9 mouse cellular contexts compared by ENCODE assay signal in genomic region chr7:30600651-30601050, GRCm38 (mm10). TPM values are rescaled to one million over a fixed set of nuclear protein-coding genes. Genes with fewer than 3 reads are reported as not detected.
DNase-seq lines count a peak whose midpoint lies in the region; ATAC-seq lines count a peak whose summit lies in the region.
"Had no signal": no experiment of that assay in that cellular context is flagged by ENCODE, and none has a peak within 500 bp of the region (broad histone marks: within the 10 kb centered on the region; RNA-seq: fewer than 3 reads in every experiment).

No protein-coding gene starts in this region.

- WGBS in heart, embryonic 16.5 days: 59% methylated on average over 7 of the region's 7 CpGs
- 65% methylated on average over 7 of the region's 7 CpGs for WGBS in embryonic facial prominence, embryonic 13.5 days

- H3K27ac ChIP-seq in heart, embryonic 16.5 days (ENCODE audit: low read length): peak overlapping the region; percentile 51; the same call in 1 of the 2 replicates
- H3K27ac ChIP-seq in embryonic facial prominence, embryonic 13.5 days: 0 out of 2 replicates have a peak overlapping the region, but pooled peaks have one; percentile 48

- H3K36me3 ChIP-seq in heart, embryonic 16.5 days (ENCODE audit: control insufficient read depth, insufficient read depth): no peaks in the 10 kb centered on the region
- H3K36me3 ChIP-seq in embryonic facial prominence, embryonic 13.5 days: no peaks in the 10 kb centered on the region

- no peak for DNase-seq in heart, adult 8-10 months (ENCODE audit: low spot score)
- peak; percentile 60 for DNase-seq in kidney, adult 18-20 months
- peak; percentile 78 for DNase-seq in lung, postnatal 14 days
- DNase-seq in frontal cortex, postnatal 14 days (ENCODE audit: low spot score in 2 of 2): no peak
- no peak for DNase-seq in retina, postnatal 1 day
- DNase-seq in adrenal gland, postnatal 4 days (ENCODE audit: low spot score in 2 of 2): no peak

- H3K27me3 ChIP-seq in heart, embryonic 16.5 days (ENCODE audit: control insufficient read depth, insufficient read depth, low read length): no peaks in the 10 kb centered on the region
- no peaks in the 10 kb centered on the region for H3K27me3 ChIP-seq in embryonic facial prominence, embryonic 13.5 days

- no peak overlapping the region for H3K4me3 ChIP-seq in heart, embryonic 16.5 days (ENCODE audit: low read length)
- no peak overlapping the region for H3K4me3 ChIP-seq in embryonic facial prominence, embryonic 13.5 days

- peaks cover 6% of the 10 kb centered on the region; the same call in 1 of the 2 replicates for H3K4me1 ChIP-seq in heart, embryonic 16.5 days (ENCODE audit: control insufficient read depth, insufficient read depth, low read length)
- no peaks in the 10 kb centered on the region for H3K4me1 ChIP-seq in embryonic facial prominence, embryonic 13.5 days

- no peaks in the 10 kb centered on the region for H3K9me3 ChIP-seq in heart, embryonic 16.5 days (replicated peaks; ENCODE audit: control insufficient read depth, low read length)
- H3K9me3 ChIP-seq in embryonic facial prominence, embryonic 13.5 days: no peaks in the 10 kb centered on the region

- no peak overlapping the region for H3K4me2 ChIP-seq in heart, embryonic 16.5 days (ENCODE audit: low read depth, low read length)
- H3K4me2 ChIP-seq in embryonic facial prominence, embryonic 13.5 days: no peak overlapping the region

- no peak for ATAC-seq in heart, embryonic 16.5 days (replicated peaks; ENCODE audit: extremely low read depth, insufficient read depth, low FRiP score)
- ATAC-seq in embryonic facial prominence, embryonic 13.5 days (ENCODE audit: insufficient number of reproducible peaks, insufficient read depth, low FRiP score, low TSS enrichment, low read depth): no peak

- H3K9ac ChIP-seq in heart, embryonic 16.5 days (ENCODE audit: low read length): 0 out of 2 replicates have a peak overlapping the region, but pooled peaks have one; percentile 7
- H3K9ac ChIP-seq in embryonic facial prominence, embryonic 13.5 days: no peak overlapping the region

RNA-seq across cellular contexts. Expression of gene Zbtb32, which starts 1.9 kb away (rescaled TPM):
- polyA plus RNA-seq in heart, embryonic 16.5 days (2015; fragmentation: Nextera tagmentation; extraction: Ambion mirVana): 0.24 and 0.51 TPM in 2 replicates
- total RNA-seq in heart, adult 8-10 months (2022): not detected
- polyA plus RNA-seq in embryonic facial prominence, embryonic 13.5 days (2015; fragmentation: Nextera tagmentation; extraction: Ambion mirVana): 0.27 and 0.29 TPM in 2 replicates
- under 1 TPM in 1 of 2 experiments, not detected in 1; 0.65 TPM for total RNA-seq in adrenal gland, postnatal 4 days (2021)
- total RNA-seq: heart, postnatal 10 days had no signal

RNA-seq across cellular contexts. Expression of gene Upk1a, which starts 12.0 kb away (rescaled TPM):
- polyA plus RNA-seq in heart, embryonic 16.5 days (2015; fragmentation: Nextera tagmentation; extraction: Ambion mirVana): 0.47 and 0.49 TPM in 2 replicates
- total RNA-seq in heart, adult 8-10 months (2022): under 1 TPM in 1 of 4 experiments, not detected in 3; 0.19 TPM
- polyA plus RNA-seq in embryonic facial prominence, embryonic 13.5 days (2015; fragmentation: Nextera tagmentation; extraction: Ambion mirVana): 0.28 and 0.55 TPM in 2 replicates
- total RNA-seq in adrenal gland, postnatal 4 days (2021): 1 to 10 TPM in 1 of 2 experiments, under 1 TPM in 1; 0.93 to 1.2 TPM

RNA-seq across cellular contexts. Expression of gene Kmt2b, which starts 12.1 kb away (rescaled TPM):
- 4.2 TPM in 2 replicates for polyA plus RNA-seq in heart, embryonic 16.5 days (2015; fragmentation: Nextera tagmentation; extraction: Ambion mirVana)
- 10 to 100 TPM; 14.2 to 19.6 (median 16.2) TPM for total RNA-seq in heart, adult 8-10 months (2022)
- 9.3 and 13.8 TPM in 2 replicates for polyA plus RNA-seq in embryonic facial prominence, embryonic 13.5 days (2015; fragmentation: Nextera tagmentation; extraction: Ambion mirVana)
- total RNA-seq in adrenal gland, postnatal 4 days (2021): 10 to 100 TPM; 71.4 to 84.4 TPM

RNA-seq across cellular contexts. Expression of gene Cox6b1, which starts 25.3 kb away (rescaled TPM):
- 1,996 and 2,229 TPM in 2 replicates for polyA plus RNA-seq in heart, embryonic 16.5 days (2015; fragmentation: Nextera tagmentation; extraction: Ambion mirVana)
- total RNA-seq in heart, adult 8-10 months (2022): 1,000 to 10,000 TPM; 4,392 to 5,023 (median 4,762) TPM
- polyA plus RNA-seq in embryonic facial prominence, embryonic 13.5 days (2015; fragmentation: Nextera tagmentation; extraction: Ambion mirVana): 818 and 841 TPM in 2 replicates
- total RNA-seq in adrenal gland, postnatal 4 days (2021): 100 to 1,000 TPM; 750 to 830 TPM

RNA-seq across cellular contexts. Expression of gene Etv2, which starts 35.0 kb away (rescaled TPM):
- polyA plus RNA-seq in heart, embryonic 16.5 days (2015; fragmentation: Nextera tagmentation; extraction: Ambion mirVana): not detected in 2 replicates
- not detected for total RNA-seq in heart, adult 8-10 months (2022)
- not detected in 2 replicates for polyA plus RNA-seq in embryonic facial prominence, embryonic 13.5 days (2015; fragmentation: Nextera tagmentation; extraction: Ambion mirVana)
- not detected for total RNA-seq in adrenal gland, postnatal 4 days (2021)
- total RNA-seq: heart, postnatal 10 days had no signal

Comparison
In these comparisons a context has a peak if more than half of its experiments do, and no peak if none do; other contexts are left out.
1. DNase-seq: peak in kidney, adult 18-20 months (single experiment) and lung, postnatal 14 days (single experiment); none in heart, adult 8-10 months (single experiment), frontal cortex, postnatal 14 days (0 of 2), retina, postnatal 1 day (single experiment) and adrenal gland, postnatal 4 days (0 of 2).